Mouse (Mus musculus) MEL (cell line): ENCODE measurements around the gene Cpa4.

ENCODE experiments used
- NRF1 ChIP-seq: IDR thresholded peaks from 2 replicates; pipeline ENCODE4 v1.6.1; 2014; ENCODE audit warnings: low read depth, mild to moderate bottlenecking, inconsistent platforms, low read length, improper control_type of control experiment, moderate library complexity; ENCODE audit not compliant: poor library complexity, insufficient read depth, severe bottlenecking
- SIN3A ChIP-seq: IDR thresholded peaks from 2 replicates; pipeline ENCODE4 v1.6.1; 2012; ENCODE audit warnings: low read length, improper control_type of control experiment, inconsistent platforms
- ZKSCAN1 ChIP-seq: IDR thresholded peaks from 2 replicates; pipeline ENCODE4 v1.6.1; 2012; ENCODE audit warnings: low read depth, mild to moderate bottlenecking, inconsistent platforms, low read length, improper control_type of control experiment, moderate library complexity

GRCm38 (mm10) chr6:30563575-30563974, 4.6 kb upstream of the Cpa4 start:
- TF ChIP-seq ZKSCAN1, result no peak
- no peak for TF ChIP-seq SIN3A
- TF ChIP-seq NRF1, result no peak
